Comparison of ENCODE assay signal across 12 mouse cellular contexts in the genomic region with DNA sequence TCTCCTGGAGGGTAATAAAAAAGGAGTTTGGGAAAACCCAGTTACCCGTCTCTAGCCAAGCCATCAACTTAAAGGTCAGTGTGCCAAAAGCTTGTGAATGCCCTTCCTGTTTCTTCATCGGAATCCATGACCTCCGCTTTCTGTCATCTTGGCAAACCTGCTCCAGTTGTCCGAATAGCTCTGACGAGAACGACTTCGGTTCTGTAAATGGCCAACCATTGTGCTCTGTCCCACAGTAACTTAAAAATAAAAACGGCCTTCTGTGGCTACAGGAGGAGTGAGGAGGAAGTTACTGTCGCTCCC. TPM values are rescaled to one million over a fixed set of nuclear protein-coding genes. Genes with fewer than 3 reads are reported as not detected.
DNase-seq lines count a peak whose midpoint lies in the region; ATAC-seq and TF ChIP-seq lines count a peak whose summit lies in the region.
"Had no signal": no experiment of that assay in that cellular context is flagged by ENCODE, and none has a peak within 500 bp of the region (broad histone marks: within the 10 kb centered on the region; RNA-seq: fewer than 3 reads in every experiment).

No protein-coding gene starts in this region.

- WGBS in heart, embryonic 15.5 days: 53% methylated on average over 9 of the region's 9 CpGs
- WGBS in kidney, postnatal 0 days: 51% methylated on average over 9 of the region's 9 CpGs
- 47% methylated on average over 9 of the region's 9 CpGs for WGBS in embryonic facial prominence, embryonic 14.5 days
- 72% methylated on average over 9 of the region's 9 CpGs for WGBS in limb, embryonic 14.5 days

- peaks cover 44% of the 10 kb centered on the region for H3K27me3 ChIP-seq in heart, embryonic 15.5 days
- H3K27me3 ChIP-seq in kidney, postnatal 0 days (ENCODE audit: insufficient read depth, low read length): peaks cover 22% of the 10 kb centered on the region
- H3K27me3 ChIP-seq in embryonic facial prominence, embryonic 14.5 days (replicated peaks; ENCODE audit: control insufficient read depth, insufficient read depth, low read length): peaks cover 18% of the 10 kb centered on the region
- peaks cover 15% of the 10 kb centered on the region for H3K27me3 ChIP-seq in limb, embryonic 14.5 days (ENCODE audit: control insufficient read depth, insufficient read depth, low read length)
- H3K27me3 ChIP-seq: Patski had no signal

- peaks cover 4% of the 10 kb centered on the region for H3K4me1 ChIP-seq in heart, embryonic 15.5 days (replicated peaks)
- no peaks in the 10 kb centered on the region; the same call in 1 of the 2 replicates for H3K4me1 ChIP-seq in kidney, postnatal 0 days (replicated peaks; ENCODE audit: insufficient read depth, low read length)
- peaks cover 4% of the 10 kb centered on the region; the same call in 1 of the 2 replicates for H3K4me1 ChIP-seq in embryonic facial prominence, embryonic 14.5 days (ENCODE audit: control insufficient read depth, insufficient read depth, low read length)
- H3K4me1 ChIP-seq in limb, embryonic 14.5 days (ENCODE audit: control insufficient read depth, insufficient read depth, low read length): peaks cover 2% of the 10 kb centered on the region; the same call in 1 of the 2 replicates

- H3K36me3 ChIP-seq in heart, embryonic 15.5 days: no peaks in the 10 kb centered on the region
- H3K36me3 ChIP-seq in kidney, postnatal 0 days (ENCODE audit: insufficient read depth, low read length): no peaks in the 10 kb centered on the region
- no peaks in the 10 kb centered on the region for H3K36me3 ChIP-seq in embryonic facial prominence, embryonic 14.5 days (ENCODE audit: control insufficient read depth, insufficient read depth, low read length)
- no peaks in the 10 kb centered on the region for H3K36me3 ChIP-seq in limb, embryonic 14.5 days (ENCODE audit: control insufficient read depth, insufficient read depth, low read length)
- H3K36me3 ChIP-seq: forebrain, embryonic 15.5 days; midbrain, embryonic 12.5 days had no signal

- H3K9me3 ChIP-seq in heart, embryonic 15.5 days (replicated peaks): no peaks in the 10 kb centered on the region
- no peaks in the 10 kb centered on the region for H3K9me3 ChIP-seq in kidney, postnatal 0 days (replicated peaks; ENCODE audit: low read length)
- no peaks in the 10 kb centered on the region for H3K9me3 ChIP-seq in embryonic facial prominence, embryonic 14.5 days (ENCODE audit: control insufficient read depth, low read length)
- no peaks in the 10 kb centered on the region; the same call in 1 of the 2 replicates for H3K9me3 ChIP-seq in limb, embryonic 14.5 days (ENCODE audit: control insufficient read depth, low read length)

- H3K4me2 ChIP-seq in heart, embryonic 15.5 days: peak overlapping the region; percentile 53
- peak overlapping the region; percentile 34 for H3K4me2 ChIP-seq in kidney, postnatal 0 days (ENCODE audit: low read length)
- H3K4me2 ChIP-seq in embryonic facial prominence, embryonic 14.5 days (ENCODE audit: low read depth, low read length): peak overlapping the region; percentile 52
- peak overlapping the region; percentile 40; the same call in 1 of the 2 replicates for H3K4me2 ChIP-seq in limb, embryonic 14.5 days (replicated peaks; ENCODE audit: low read depth, low read length, severe bottlenecking)
- H3K4me2 ChIP-seq: forebrain, embryonic 15.5 days had no signal

- TF ChIP-seq POLR2A in limb, embryonic 14.5 days (IDR thresholded peaks at IDR 0.05; ENCODE audit: borderline replicate concordance, extremely low read depth, insufficient read depth, insufficient read length): no peak

- H3K27ac ChIP-seq in heart, embryonic 15.5 days: no peak overlapping the region
- H3K27ac ChIP-seq in kidney, postnatal 0 days: no peak overlapping the region
- H3K27ac ChIP-seq in embryonic facial prominence, embryonic 14.5 days (replicated peaks; ENCODE audit: low read depth, low read length): no peak overlapping the region
- H3K27ac ChIP-seq in limb, embryonic 14.5 days (replicated peaks; ENCODE audit: low read depth, low read length): no peak overlapping the region
- H3K27ac ChIP-seq: forebrain, embryonic 15.5 days; midbrain, embryonic 12.5 days had no signal

- no peak for DNase-seq in heart, adult 8-10 months (ENCODE audit: low spot score)
- DNase-seq in kidney, postnatal 0 days (ENCODE audit: low spot score): no peak
- DNase-seq in kidney, adult 11 months: no peak
- no peak for DNase-seq in embryonic facial prominence, embryonic 14.5 days (ENCODE audit: low spot score)
- no peak for DNase-seq in limb, embryonic 14.5 days (ENCODE audit: low spot score)
- no peak for DNase-seq in urinary bladder, postnatal 4 days (ENCODE audit: low spot score in 2 of 2)
- DNase-seq: adrenal gland, adult 2 months; spleen, adult 18-20 months had no signal

- no peak for ATAC-seq in heart, embryonic 15.5 days (replicated peaks; ENCODE audit: insufficient number of reproducible peaks, insufficient read depth, low FRiP score, low read depth)
- ATAC-seq in kidney, postnatal 0 days (replicated peaks; ENCODE audit: low FRiP score, low read depth): no peak
- ATAC-seq in embryonic facial prominence, embryonic 14.5 days (ENCODE audit: low read depth): no peak
- no peak for ATAC-seq in limb, embryonic 14.5 days (ENCODE audit: low FRiP score, low read depth)
- ATAC-seq: Patski had no signal

- no peak overlapping the region; the same call in 1 of the 2 replicates for H3K4me3 ChIP-seq in heart, embryonic 15.5 days
- no peak overlapping the region for H3K4me3 ChIP-seq in kidney, postnatal 0 days (replicated peaks; ENCODE audit: low read depth, low read length)
- H3K4me3 ChIP-seq in embryonic facial prominence, embryonic 14.5 days (ENCODE audit: low read depth, low read length): 0 out of 2 replicates have a peak overlapping the region, but pooled peaks have one; percentile 17
- no peak overlapping the region for H3K4me3 ChIP-seq in limb, embryonic 14.5 days (replicated peaks; ENCODE audit: low read length)
- H3K4me3 ChIP-seq: forebrain, embryonic 15.5 days; midbrain, embryonic 12.5 days had no signal

- H3K9ac ChIP-seq in heart, embryonic 15.5 days: no peak overlapping the region
- no peak overlapping the region for H3K9ac ChIP-seq in kidney, postnatal 0 days (ENCODE audit: low read depth, low read length)
- H3K9ac ChIP-seq in embryonic facial prominence, embryonic 14.5 days (ENCODE audit: low read depth, low read length): no peak overlapping the region
- no peak overlapping the region for H3K9ac ChIP-seq in limb, embryonic 14.5 days (ENCODE audit: low read depth, low read length, severe bottlenecking)
- H3K9ac ChIP-seq: forebrain, embryonic 15.5 days; midbrain, embryonic 12.5 days had no signal

- TF ChIP-seq CTCF in kidney, postnatal 0 days (IDR thresholded peaks at IDR 0.05; ENCODE audit: low read depth): no peak

RNA-seq across cellular contexts. Expression of gene Tfap2a, which starts 11.4 kb away (rescaled TPM):
- 0.08 and 0.30 TPM in 2 replicates for polyA plus RNA-seq in heart, embryonic 15.5 days (2015; fragmentation: Nextera tagmentation; extraction: Ambion mirVana)
- total RNA-seq in heart, adult 8-10 months (2022): under 1 TPM in 3 of 4 experiments, not detected in 1; 0.09 to 0.19 (median 0.16) TPM
- polyA plus RNA-seq in kidney, postnatal 0 days (2015; fragmentation: Nextera tagmentation; extraction: Ambion mirVana): 2.5 and 2.9 TPM in 2 replicates
- 4.6 and 5.0 TPM in 2 replicates for polyA plus RNA-seq in embryonic facial prominence, embryonic 14.5 days (2014; fragmentation: Nextera tagmentation; extraction: Ambion mirVana)
- 21.5 and 23.9 TPM in 2 replicates for polyA plus RNA-seq in limb, embryonic 14.5 days (2012; rRNA removed)
- polyA plus RNA-seq in limb, embryonic 14.5 days (2014; fragmentation: Nextera tagmentation; extraction: Ambion mirVana): 9.6 and 12.8 TPM in 2 replicates
